Mouse (Mus musculus): ENCODE measurements at regions not wholly inside any gene's neighbourhood (a gene's known extent, or its start where the extent isn't known, plus 50 kb on each side); places are given as distances from the start of the nearest gene placed in this dataset.

GRCm38 (mm10) chr9:14133372-14133771 lies 141.5 kb upstream of the Sesn3 start:
- no peak overlapping the region for H3K27ac ChIP-seq
- H3K4me3 ChIP-seq: no peak overlapping the region
- no peaks in the 10 kb centered on the region for H3K4me1 ChIP-seq
- peak; percentile 30 for DNase-seq (ENCODE audit: low spot score)
- H3K36me3 ChIP-seq: no peaks in the 10 kb centered on the region
- H3K9me3 ChIP-seq: no peaks in the 10 kb centered on the region
- WGBS: 68% methylated on average over 5 of the region's 5 CpGs
- no peaks in the 10 kb centered on the region for H3K27me3 ChIP-seq (ENCODE audit: insufficient read depth, poor library complexity, severe bottlenecking)

DNA sequence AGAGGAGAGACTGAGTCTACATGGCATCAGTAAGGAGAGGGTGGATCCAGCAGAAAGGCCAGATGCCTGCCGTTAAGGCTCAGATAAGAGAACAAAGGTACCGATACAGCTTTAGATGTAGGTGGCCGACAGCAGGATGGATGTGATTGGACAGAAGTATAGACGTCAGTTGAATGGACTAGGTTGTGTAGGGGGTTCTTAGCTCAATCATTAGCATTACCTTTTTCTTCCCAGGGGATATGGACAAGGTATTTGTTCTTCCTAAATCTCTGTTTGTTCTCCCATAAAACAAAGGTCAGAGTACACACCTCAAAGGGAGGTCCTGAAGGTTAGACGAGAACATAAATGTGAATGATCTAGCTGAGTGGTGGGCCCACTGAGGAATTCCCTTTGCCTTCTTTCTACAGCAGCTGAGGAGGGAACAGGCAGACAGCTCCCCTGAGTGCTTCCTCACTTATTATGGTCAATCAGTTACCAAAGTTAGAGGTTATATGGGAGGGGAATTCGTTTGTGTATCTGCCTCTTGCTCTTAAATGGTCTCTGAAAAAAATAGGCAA lies 139.9 kb upstream of the Sesn3 start:
- Histone ChIP-seq H3K36me3 (no peaks in the 10 kb centered on the region), H3K27ac (no peak overlapping the region), H3K9me3 (no peaks in the 10 kb centered on the region), H3K27me3 (ENCODE audit: insufficient read depth, poor library complexity, severe bottlenecking) (no peaks in the 10 kb centered on the region), H3K4me1 (no peaks in the 10 kb centered on the region), H3K4me3 (no peak overlapping the region)
- DNase-seq (ENCODE audit: low spot score): peak; percentile 31
- 54% methylated on average over 6 of the region's 6 CpGs for WGBS

- no peak overlapping the region for H3K27ac ChIP-seq
- H3K27me3 ChIP-seq (ENCODE audit: insufficient read depth, poor library complexity, severe bottlenecking): peaks cover 5% of the 10 kb centered on the region; the same call in 1 of the 2 replicates
- WGBS: 89% methylated on average over 4 of the region's 4 CpGs
- no peak overlapping the region for H3K4me3 ChIP-seq
- no peaks in the 10 kb centered on the region for H3K9me3 ChIP-seq
- H3K4me1 ChIP-seq: no peaks in the 10 kb centered on the region
- no peak for DNase-seq (ENCODE audit: low spot score)
- no peaks in the 10 kb centered on the region for H3K36me3 ChIP-seq
Measured at GRCm38 (mm10) chr9:14141321-14141720, 133.5 kb upstream of the Sesn3 start.

GRCm38 (mm10) chr9:14143988-14144387 lies 130.9 kb upstream of the Sesn3 start:
- DNase-seq (ENCODE audit: low spot score): no peak
- no peak overlapping the region for H3K27ac ChIP-seq
- no peaks in the 10 kb centered on the region for H3K36me3 ChIP-seq
- H3K9me3 ChIP-seq: no peaks in the 10 kb centered on the region
- no peaks in the 10 kb centered on the region for H3K4me1 ChIP-seq
- WGBS: 57% methylated on average over 2 of the region's 2 CpGs
- no peak overlapping the region for H3K4me3 ChIP-seq
- peaks cover 5% of the 10 kb centered on the region; the same call in 1 of the 2 replicates for H3K27me3 ChIP-seq (ENCODE audit: insufficient read depth, poor library complexity, severe bottlenecking)

DNA sequence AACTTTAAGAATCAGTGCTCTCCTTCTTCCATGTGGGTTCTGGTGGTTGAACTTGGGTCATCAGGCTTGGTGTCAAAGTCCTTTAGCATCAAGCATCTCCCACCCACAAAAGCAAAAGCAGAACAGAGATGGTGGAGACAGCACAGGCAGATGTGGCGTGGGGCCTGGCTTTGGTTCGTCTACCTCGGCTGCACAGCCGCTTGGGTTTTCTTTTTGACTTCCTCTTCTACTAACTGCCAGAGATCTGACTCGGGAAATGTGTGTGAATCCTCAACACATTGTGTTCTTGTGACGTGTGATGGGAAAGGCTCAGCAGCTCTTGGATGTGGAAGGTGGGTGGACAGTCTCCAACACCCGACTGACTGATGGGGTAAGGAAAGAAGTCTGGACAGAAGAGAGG lies 127.8 kb upstream of the Sesn3 start:
- Histone ChIP-seq H3K36me3 (no peaks in the 10 kb centered on the region), H3K27ac (no peak overlapping the region), H3K27me3 (ENCODE audit: insufficient read depth, poor library complexity, severe bottlenecking) (no peaks in the 10 kb centered on the region), H3K9me3 (no peaks in the 10 kb centered on the region), H3K4me3 (no peak overlapping the region), H3K4me1 (no peaks in the 10 kb centered on the region)
- no peak for DNase-seq (ENCODE audit: low spot score)
- WGBS: 81% methylated on average over 7 of the region's 7 CpGs

DNA sequence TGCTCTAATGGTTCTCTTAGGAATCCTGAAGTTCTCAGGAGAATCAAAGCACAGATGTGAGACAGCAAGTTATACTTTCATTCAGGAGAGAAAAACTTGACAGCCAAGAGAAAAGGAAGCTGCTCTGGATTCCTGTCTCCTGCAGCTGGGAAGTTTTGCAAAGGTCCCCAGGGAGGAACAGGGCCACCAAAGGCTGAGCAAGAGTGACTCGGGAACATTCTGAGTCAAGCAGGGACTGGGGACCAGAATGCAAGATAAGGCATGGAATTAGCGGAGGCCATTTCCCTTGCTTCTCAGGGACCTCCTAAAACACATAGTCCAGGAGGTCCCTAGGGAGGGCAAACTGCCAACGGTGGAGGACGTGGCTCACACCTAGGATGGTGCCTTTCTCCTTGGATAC lies 127.1 kb upstream of the Sesn3 start:
- DNase-seq (ENCODE audit: low spot score): no peak
- Histone ChIP-seq H3K4me3 (no peak overlapping the region), H3K27ac (no peak overlapping the region), H3K4me1 (no peaks in the 10 kb centered on the region), H3K27me3 (ENCODE audit: insufficient read depth, poor library complexity, severe bottlenecking) (no peaks in the 10 kb centered on the region), H3K36me3 (no peaks in the 10 kb centered on the region), H3K9me3 (no peaks in the 10 kb centered on the region)
- 41% methylated on average over 4 of the region's 4 CpGs for WGBS

DNA sequence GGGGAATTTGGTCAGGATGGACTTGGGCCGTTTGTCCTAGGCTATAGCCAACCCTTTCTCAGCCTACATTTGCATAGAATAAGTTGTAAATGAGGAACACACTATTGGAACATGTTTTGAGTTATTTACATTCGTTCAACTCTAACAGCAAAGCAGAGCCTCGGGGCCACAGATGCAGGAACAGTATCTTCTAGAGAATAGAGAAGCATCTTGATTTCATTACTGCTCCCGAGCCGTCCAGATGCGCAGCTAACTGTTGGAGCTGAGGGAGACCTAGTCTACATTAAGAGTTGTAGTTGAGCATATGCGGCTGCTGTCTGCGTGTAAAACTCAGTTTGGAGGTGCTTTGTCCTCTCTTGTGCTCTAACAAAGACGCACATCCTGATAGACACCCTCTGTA lies 124.6 kb upstream of the Sesn3 start:
- WGBS: 80% methylated on average over 9 of the region's 9 CpGs

DNA sequence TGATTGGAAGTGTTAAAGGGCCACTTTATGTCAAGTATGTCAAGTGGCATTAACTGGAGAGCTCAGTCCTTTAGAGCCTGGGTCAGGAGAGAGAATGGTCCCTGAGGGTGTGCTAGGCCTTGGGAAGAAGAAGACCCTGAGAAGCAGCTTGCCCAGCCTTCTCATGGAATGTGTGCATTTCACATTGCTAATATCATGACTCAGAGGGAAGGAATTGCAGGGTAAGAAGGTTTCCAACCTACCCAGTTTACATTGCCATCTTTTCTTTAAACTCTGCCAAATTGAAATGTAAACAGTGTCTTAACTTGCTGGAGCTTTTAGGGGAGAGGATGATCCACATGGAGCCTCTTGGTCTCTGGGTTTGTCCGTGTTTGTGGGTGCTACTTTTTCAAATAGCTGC lies 117.9 kb upstream of the Sesn3 start:
- Histone ChIP-seq H3K27ac (no peak overlapping the region), H3K27me3 (ENCODE audit: insufficient read depth, poor library complexity, severe bottlenecking) (no peaks in the 10 kb centered on the region), H3K36me3 (no peaks in the 10 kb centered on the region), H3K4me1 (peaks cover 17% of the 10 kb centered on the region), H3K9me3 (no peaks in the 10 kb centered on the region), H3K4me3 (no peak overlapping the region)
- WGBS: 79% methylated on average over 1 of the region's 1 CpGs
- no peak for DNase-seq (ENCODE audit: low spot score)

More for the DNA sequence above, 124.6 kb upstream of the Sesn3 start:
- no peaks in the 10 kb centered on the region for H3K4me1 ChIP-seq
- H3K27ac ChIP-seq: no peak overlapping the region
- H3K36me3 ChIP-seq: no peaks in the 10 kb centered on the region
- H3K4me3 ChIP-seq: no peak overlapping the region
- no peaks in the 10 kb centered on the region for H3K9me3 ChIP-seq
- DNase-seq (ENCODE audit: low spot score): no peak
- H3K27me3 ChIP-seq (ENCODE audit: insufficient read depth, poor library complexity, severe bottlenecking): no peaks in the 10 kb centered on the region

GRCm38 (mm10) chr9:14158096-14158837 lies 116.6 kb upstream of the Sesn3 start:
- Histone ChIP-seq H3K36me3 (no peaks in the 10 kb centered on the region), H3K9me3 (peaks cover 3% of the 10 kb centered on the region; the same call in 1 of the 2 replicates), H3K4me3 (no peak overlapping the region), H3K27me3 (ENCODE audit: insufficient read depth, poor library complexity, severe bottlenecking) (no peaks in the 10 kb centered on the region), H3K4me1 (peaks cover 17% of the 10 kb centered on the region), H3K27ac (0 out of 2 replicates have a peak overlapping the region, but pooled peaks have one; percentile 13)
- no peak for DNase-seq (ENCODE audit: low spot score)
- WGBS: 33% methylated on average over 9 of the region's 9 CpGs

DNA sequence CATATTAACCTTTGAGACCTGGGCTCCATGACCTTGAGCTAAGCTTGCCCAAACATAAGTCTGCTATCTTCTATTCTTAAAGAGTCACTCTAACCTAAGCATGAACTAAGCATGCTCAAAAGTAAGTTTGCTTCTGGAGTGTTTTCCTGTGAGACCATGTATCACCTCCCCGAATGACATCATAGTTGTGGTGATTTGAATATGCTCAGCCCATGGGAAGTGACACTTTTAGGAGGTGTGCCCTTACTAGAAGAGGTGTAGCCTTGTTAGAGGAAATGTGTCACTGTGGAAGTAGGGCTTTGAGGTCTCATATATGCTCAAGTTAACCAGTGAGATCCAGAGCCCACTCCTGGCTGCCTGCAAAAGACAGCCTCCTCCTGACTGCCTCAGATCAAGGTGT lies 114.7 kb upstream of the Sesn3 start:
- Histone ChIP-seq H3K9me3 (peaks cover 3% of the 10 kb centered on the region; the same call in 1 of the 2 replicates), H3K27ac (no peak overlapping the region), H3K27me3 (ENCODE audit: insufficient read depth, poor library complexity, severe bottlenecking) (no peaks in the 10 kb centered on the region), H3K36me3 (no peaks in the 10 kb centered on the region), H3K4me3 (no peak overlapping the region), H3K4me1 (peaks cover 17% of the 10 kb centered on the region)
- DNase-seq (ENCODE audit: low spot score): no peak
- 82% methylated on average over 1 of the region's 1 CpGs for WGBS

DNA sequence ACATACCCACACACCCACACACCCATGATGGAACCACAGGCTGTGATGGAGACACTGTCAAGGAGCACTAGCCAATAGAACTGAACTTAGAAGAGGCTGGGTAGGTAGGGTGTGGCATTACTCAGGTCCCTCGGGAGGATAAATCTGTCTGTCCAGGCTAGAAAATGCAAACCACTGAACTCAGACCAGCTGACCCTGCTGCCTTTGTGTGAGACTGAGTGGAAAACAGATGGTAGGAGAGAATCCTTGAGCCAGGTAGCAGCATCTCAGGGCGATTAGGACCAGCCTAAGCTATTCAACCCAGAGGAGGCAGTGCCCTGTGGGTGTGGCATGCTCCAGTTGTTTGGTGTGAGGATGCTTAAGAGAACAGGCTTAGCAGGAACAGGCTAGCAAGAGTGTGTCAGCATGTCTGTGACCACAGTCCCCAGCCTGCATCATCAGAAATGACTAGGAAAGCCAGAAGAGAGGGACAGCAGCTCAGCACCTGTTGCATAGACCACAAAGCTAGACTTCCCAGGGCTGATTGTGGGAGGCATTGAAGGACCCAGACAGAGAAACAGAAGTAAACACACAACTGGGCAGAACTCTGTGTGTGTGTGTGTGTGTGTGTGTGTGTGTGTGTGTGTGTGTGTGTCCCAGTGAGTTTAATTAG lies 103.2 kb upstream of the Sesn3 start:
- no peak overlapping the region for H3K4me3 ChIP-seq
- H3K4me1 ChIP-seq: peaks cover 30% of the 10 kb centered on the region
- 60% methylated on average over 2 of the region's 2 CpGs for WGBS
- H3K27me3 ChIP-seq (ENCODE audit: insufficient read depth, poor library complexity, severe bottlenecking): peaks cover 5% of the 10 kb centered on the region; the same call in 1 of the 2 replicates
- H3K9me3 ChIP-seq: no peaks in the 10 kb centered on the region
- no peak for DNase-seq (ENCODE audit: low spot score)
- H3K27ac ChIP-seq: no peak overlapping the region
- no peaks in the 10 kb centered on the region for H3K36me3 ChIP-seq

DNA sequence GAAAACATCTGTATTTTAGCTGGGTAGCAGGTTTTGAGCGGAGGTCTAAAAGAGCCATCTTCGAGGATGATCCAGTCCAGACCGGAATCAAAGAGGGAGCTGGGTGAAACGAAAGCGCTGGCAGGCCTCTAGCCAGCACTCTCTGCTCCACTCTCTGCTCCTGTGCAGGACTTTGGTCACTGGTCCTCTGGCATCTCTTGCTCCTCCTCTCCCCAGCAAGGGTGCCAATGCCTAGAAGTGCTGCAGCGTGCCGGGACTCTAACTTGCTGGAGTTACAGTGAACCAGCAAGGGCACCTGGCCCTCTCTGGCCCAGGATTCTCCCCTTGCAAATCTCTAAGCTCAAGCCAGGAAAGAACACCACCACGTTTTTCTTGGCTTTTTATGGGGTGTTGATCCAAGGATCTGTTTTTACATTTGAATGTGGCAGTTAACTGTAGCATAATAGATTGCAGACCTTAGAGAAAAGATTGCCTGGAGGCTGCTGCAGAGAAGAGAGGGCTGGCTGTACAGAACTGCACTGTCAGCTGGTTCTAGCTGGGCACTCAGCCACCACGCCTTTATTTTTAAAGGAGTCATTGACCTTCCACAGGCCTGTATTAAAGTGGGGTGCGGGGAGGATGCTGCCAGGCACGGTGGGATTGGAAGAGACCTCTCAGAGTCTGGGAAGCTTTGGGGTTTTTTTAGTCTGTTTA lies 101.1 kb upstream of the Sesn3 start:
- peaks cover 5% of the 10 kb centered on the region; the same call in 1 of the 2 replicates for H3K27me3 ChIP-seq (ENCODE audit: insufficient read depth, poor library complexity, severe bottlenecking)
- H3K4me3 ChIP-seq: no peak overlapping the region
- H3K36me3 ChIP-seq: no peaks in the 10 kb centered on the region
- peak overlapping the region; percentile 62; the same call in 1 of the 2 replicates for H3K27ac ChIP-seq
- no peaks in the 10 kb centered on the region for H3K9me3 ChIP-seq
- WGBS: 23% methylated on average over 11 of the region's 11 CpGs
- H3K4me1 ChIP-seq: peaks cover 30% of the 10 kb centered on the region
- DNase-seq (ENCODE audit: low spot score): no peak
